Mouse (Mus musculus) bone marrow macrophage, adult 2 months (primary cell): ENCODE results near the gene Dpep2nb.

Experiments used
- CTCF ChIP-seq: IDR thresholded peaks from 2 replicates; pipeline ENCODE4 v1.5.1; 2012; ENCODE audit warnings: low read depth, mild to moderate bottlenecking, low read length, moderate library complexity
- POLR2A ChIP-seq: IDR thresholded peaks from 2 replicates; pipeline ENCODE4 v1.6.1; 2012; ENCODE audit warnings: mild to moderate bottlenecking, low read depth, low read length, borderline replicate concordance

DNA sequence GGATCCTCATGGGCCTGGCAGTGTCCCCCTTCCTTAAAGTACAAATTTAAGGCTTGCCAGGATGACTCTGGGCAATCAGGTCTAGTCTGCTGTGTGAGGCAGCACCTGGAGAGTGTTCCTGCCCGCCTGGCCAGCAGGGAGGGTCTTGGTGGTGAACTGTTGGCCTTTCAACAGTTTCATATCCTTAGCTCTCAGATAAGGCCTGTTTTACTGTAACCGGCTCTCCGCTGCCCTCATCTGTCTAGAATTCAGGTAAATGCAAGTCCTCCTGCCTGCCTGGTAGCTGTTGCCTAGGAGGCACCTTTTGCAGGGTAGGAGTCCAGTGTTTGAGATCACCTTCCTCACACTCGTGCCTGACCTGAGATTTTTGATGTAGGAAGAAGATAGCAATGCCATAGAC is 34.4 kb upstream of the Dpep2nb start:
- no peak for TF ChIP-seq CTCF
- no peak for TF ChIP-seq POLR2A
